Mouse (Mus musculus) right cerebral cortex, adult 18-20 months (tissue): ENCODE results near the gene Maea.
"Not testable (repeated sequence)": the region's sequence is repeated elsewhere in the genome, so short reads cannot be mapped to it uniquely, and the experiment has no call there.

ENCODE experiments used
- DNase-seq: peaks from one replicate; pipeline ENCODE4 v3.0.0; 2022; ENCODE audit warnings: mixed read lengths

Gene Maea

DNA sequence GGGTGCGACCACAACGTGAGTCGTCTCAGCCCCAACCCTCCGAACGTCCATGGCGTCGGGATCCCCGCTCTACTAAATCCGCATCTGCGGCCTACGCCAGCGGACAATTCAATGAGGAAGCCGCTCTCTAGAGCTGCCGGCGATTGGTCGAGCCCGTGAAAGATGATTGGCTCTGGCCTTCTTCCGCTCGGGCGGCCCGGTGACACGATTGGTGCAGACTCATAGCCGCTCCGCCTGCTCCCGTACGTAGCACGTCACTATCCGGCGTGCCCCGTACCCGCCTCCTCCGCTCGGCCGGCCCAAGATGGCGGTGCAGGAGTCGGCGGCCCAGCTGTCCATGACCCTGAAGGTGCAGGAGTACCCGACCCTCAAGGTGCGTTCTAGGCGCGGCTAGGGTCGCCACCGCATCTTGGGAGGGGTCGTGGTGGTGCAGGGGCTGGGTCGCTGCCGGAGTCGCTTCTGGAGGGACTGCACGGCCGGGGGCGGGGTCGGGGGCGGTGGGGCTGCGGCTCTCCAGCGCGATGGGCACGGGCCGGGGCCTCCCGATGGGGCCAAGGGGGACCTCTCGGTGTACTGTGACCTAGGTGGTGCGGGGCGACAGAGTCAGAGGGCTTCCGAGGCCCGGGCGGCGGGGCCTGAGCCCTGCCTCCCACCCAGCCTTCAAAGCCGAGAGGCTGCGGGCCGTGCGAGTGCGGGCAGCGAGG is at the start of gene Maea:
TSS of gene Maea (plus strand) at position 237 of the 704 bp plus-strand sequence.
- DNase-seq = peak; percentile 99

DNA sequence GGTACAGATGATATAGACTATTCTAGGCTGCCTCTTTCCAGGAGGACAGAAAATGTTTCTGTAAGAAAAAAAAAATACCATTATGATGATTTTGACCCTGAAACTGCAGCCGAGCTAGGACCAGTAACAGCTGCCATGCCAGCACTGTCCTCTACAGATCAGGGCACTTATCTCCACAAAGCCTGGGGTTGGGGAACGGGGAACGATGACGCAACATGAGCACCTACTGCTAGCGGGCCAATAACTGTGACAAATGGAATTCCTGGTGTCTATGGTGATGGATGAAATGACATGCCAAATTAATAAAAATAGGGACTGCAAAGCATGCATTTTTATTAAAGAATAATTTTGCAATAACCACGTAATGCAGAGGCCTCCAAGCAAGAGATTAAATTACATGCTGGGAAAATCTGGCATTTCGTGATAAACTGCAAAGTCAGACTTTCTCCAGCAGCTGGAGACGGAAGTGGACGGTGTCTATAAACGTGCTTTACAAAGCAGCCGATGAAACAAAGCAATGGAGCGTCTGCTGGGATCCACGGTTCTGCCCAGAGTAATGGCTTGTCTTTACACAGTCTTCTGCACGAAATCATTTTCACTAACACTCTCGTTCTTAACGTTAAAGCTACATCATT is 41.4 kb upstream of the Maea start:
- no peak for DNase-seq

GRCm38 (mm10) chr5:33297164-33297563 is 38.1 kb upstream of the Maea start:
- DNase-seq = no peak

DNA sequence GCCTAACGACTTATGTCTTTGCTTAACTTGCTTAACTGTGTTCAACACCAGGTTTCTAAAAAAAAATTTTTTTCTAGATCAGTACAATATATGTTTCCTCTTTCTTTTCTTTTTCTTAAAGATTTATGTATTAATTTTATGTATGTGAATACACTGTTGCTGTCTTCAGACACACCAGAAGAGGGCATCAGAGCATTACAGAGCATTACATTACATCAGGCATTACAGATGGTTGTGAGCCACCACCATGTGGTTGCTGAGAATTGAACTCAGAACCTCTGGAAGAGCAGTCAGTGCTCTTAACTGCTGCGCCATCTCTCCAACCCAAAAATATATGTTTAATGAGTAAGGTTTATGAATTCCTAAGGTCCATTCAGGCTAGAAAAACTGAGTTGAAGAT is 33.5 kb upstream of the Maea start:
- DNase-seq = no peak

GRCm38 (mm10) chr5:33310704-33311462 is 24.4 kb upstream of the Maea start:
- no peak for DNase-seq

- no peak for DNase-seq
Measured at GRCm38 (mm10) chr5:33312192-33312591, 23.1 kb upstream of the Maea start.

DNA sequence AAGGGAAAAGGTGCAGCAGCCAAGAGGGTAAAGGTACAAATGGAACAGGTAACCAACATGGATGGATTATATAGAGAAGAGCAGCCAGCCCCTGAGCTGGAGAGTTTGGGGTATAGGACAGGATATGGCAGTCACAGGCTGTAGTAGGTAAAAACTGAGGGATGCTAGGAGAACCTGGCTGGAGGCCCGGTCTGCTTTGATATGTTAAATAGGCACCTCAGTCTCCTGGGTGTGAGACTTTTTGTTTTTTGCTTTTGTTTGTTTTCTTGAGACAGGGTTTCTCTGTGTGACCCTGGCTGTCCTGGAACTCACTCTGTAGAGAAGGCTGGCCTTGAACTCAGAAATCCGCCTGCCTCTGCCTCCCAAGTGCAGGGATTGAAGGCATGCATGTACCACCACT is 10.8 kb upstream of the Maea start:
- DNase-seq = no peak

DNA sequence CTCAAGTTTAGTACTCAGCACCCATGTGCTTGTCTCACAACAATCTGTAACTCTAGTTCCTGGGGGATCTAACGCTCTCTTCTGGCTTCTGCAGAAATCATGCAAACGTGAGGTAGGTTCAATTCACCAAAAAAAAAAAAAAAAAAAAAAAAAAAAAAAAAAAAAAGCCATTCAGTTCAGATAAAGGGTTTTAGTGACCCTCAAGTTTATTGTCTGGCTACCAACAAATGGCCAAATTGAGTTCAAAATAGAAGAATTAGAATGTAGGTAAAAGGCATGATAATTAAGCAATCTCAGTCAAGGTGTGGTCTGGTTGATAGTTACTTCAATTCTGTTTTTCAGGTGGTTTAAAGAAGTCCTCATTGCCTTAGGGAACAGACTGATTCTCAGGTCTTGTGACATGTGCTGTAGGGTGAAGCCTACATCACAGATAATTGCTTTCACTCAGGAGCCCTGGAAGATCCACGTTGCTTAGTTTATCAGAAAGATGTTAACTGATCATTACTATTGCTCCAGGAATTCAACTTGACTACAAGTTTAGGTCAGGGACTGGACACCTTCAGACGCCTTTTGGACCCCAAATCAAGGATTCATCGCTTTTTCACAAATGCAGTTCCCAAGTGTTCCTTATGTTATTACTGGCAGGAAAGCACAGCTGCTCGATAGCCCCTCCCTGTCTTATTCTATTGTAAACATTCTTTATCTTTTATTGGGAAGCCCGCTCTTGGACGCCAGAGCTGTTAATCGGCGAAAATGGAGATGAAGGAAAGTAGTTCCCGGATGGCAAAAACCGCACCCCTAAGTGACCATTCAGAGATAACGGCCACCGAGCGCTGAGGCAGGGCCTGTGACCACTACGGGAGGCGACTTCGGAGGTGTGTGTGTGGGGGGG is 682 bp upstream of the Maea start:
- no peak for DNase-seq

- peak; percentile 10 for DNase-seq
Measured at GRCm38 (mm10) chr5:33335977-33336360, 660 bp downstream of the Maea start.

GRCm38 (mm10) chr5:33337206-33337605 is 1.9 kb downstream of the Maea start:
- no peak for DNase-seq

DNA sequence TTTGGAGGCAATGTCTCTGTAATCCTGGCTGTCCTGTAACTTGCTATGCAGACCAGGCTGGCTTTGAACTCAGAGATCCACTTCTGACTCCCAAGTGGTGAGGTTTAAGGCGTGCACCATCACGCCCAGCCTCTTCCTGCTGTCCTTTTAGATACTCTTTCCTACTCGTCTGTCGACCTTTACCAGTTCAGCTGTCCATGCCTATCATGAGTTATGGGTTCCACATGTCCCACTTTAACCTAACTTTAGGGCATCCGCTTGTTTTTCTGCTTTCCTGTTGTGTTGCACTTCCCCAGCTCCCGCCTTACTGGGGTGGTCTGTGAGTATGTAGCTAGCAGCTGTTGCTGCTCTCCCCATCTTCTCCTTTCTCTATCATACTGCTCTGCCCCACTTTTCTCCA is 5.9 kb downstream of the Maea start:
- no peak for DNase-seq

GRCm38 (mm10) chr5:33342248-33342647 is 6.9 kb downstream of the Maea start:
- not testable (repeated sequence) for DNase-seq

GRCm38 (mm10) chr5:33342821-33343220 is 7.5 kb downstream of the Maea start:
- no peak for DNase-seq

- DNase-seq = no peak
Measured at GRCm38 (mm10) chr5:33343571-33343970, 8.3 kb downstream of the Maea start.

DNA sequence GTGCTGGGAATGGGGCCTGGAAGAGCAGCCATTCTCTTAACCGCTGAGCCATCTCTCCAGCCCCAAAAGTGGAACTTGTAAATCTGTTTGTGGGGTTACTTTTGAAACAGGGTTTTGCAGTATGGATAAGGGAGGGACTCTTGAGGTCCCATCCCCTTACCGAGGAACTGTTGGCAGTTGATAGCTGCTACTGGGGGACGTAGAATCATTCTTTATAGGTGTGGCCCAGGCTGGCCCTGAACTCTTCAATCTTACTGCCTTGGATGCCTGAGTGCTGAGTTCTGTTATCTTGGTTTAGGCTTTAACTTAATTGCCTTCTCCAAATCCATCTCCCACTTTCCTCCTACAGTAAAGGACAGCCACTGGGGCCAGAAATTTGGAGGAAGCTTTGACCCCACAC is 8.8 kb downstream of the Maea start:
- no peak for DNase-seq

DNA sequence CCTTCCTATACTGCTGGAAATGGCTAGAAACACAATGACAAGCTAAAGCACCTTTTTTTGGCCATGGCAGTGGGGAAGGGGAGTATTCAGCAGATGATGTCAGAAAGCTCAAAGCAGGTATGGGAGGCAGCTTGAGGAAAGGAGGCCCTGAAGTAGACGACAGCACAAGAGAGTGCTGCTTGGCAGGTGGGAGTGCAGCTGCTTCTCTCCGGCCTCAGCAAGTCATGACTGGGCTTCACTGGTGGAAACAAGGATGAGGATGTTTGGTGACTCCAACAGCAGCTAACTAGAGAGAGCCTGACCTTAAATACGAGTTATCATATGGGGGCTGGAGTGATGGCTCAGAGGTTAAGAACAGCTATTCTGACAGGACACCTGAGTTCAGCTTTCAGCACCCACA is 12.3 kb downstream of the Maea start:
- no peak for DNase-seq

DNA sequence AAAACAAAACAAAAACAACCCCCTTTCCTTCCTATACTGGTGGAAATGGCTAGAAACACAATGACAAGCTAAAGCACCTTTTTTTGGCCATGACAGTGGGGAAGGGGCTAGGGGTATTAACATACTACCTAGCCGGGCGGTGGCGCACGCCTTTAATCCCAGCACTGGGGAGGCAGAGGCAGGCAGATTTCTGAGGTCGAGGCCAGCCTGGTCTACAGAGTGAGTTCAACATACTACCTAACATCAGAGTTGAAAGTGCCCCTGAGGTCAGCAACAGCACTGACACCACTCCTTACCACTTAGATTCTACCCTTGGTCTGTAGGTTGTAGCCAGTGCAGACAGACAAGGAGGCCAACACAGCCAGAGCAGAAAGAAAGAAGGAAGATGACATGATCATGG is 13.9 kb downstream of the Maea start:
- no peak for DNase-seq

GRCm38 (mm10) chr5:33349706-33350105 is 14.4 kb downstream of the Maea start:
- DNase-seq = no peak

GRCm38 (mm10) chr5:33351556-33352272 is 16.4 kb downstream of the Maea start:
- no peak for DNase-seq

- no peak for DNase-seq
Measured at GRCm38 (mm10) chr5:33352273-33352645, 16.9 kb downstream of the Maea start.

- DNase-seq = no peak
Measured at GRCm38 (mm10) chr5:33353011-33353410, 17.7 kb downstream of the Maea start.

- no peak for DNase-seq
Measured at GRCm38 (mm10) chr5:33357494-33357893, 22.2 kb downstream of the Maea start.
